Mouse (Mus musculus) spleen, adult 18-20 months (tissue): ENCODE results near the gene Baz1a.
"Not testable (repeated sequence)": the region's sequence is repeated elsewhere in the genome, so short reads cannot be mapped to it uniquely, and the experiment has no call there.

Source experiments
- DNase-seq, 2 experiments: peaks; one replicate each; pipeline ENCODE4 v3.0.0; 2022; ENCODE audit warnings: mixed read lengths in 2 of 2

The Baz1a gene

GRCm38 (mm10) chr12:55006071-55006470 lies 8.1 kb downstream of the Baz1a start:
- no peak for DNase-seq

DNA sequence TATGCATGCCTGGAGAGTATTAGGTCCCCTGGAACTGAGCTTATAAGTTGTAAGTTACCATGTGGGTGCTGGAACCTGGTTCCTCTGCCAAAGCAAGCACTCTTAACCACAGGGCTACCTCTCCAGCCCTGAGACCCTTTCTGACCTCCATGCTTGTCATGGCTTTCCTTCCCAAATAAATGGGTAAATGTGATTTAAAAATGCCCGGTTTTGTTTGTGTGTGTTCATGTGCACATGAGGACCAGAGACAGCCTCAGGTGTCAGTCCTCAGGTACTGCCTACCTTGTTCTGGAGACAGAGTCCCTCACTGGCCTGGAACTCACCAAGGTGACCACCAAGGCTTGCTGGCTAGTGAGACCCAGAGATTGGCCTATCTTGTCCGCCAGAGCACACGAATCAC lies 9.8 kb downstream of the Baz1a start:
- no peak for DNase-seq

GRCm38 (mm10) chr12:55003843-55004242 lies 10.3 kb downstream of the Baz1a start:
- no peak for DNase-seq

DNA sequence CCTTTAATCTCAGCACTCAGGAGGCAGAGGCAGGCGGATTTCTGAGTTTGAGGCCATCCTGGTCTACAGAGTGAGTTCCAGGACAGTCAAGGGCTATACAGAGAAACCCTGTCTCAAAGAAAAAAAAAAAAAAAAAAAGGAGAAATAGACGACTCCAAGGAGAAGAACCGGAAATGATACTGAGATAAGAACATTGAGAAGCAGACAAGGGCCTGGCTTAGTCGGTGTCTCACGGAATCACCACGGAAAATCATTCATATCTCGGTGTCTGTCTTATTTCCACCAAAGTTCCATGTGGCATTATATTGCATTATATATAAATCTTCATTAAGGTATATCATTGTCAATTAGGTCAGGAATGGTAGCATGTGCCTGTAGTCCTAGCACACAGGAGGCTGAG lies 11.6 kb downstream of the Baz1a start:
- not testable (repeated sequence) for DNase-seq

- DNase-seq, result peak; percentile 73 to 87
Observed at GRCm38 (mm10) chr12:54999016-54999690, 15.0 kb downstream of the Baz1a start.

- peak in 1 of 2 experiments; percentile 19 for DNase-seq
Observed at GRCm38 (mm10) chr12:54998411-54998810, 15.7 kb downstream of the Baz1a start.

DNA sequence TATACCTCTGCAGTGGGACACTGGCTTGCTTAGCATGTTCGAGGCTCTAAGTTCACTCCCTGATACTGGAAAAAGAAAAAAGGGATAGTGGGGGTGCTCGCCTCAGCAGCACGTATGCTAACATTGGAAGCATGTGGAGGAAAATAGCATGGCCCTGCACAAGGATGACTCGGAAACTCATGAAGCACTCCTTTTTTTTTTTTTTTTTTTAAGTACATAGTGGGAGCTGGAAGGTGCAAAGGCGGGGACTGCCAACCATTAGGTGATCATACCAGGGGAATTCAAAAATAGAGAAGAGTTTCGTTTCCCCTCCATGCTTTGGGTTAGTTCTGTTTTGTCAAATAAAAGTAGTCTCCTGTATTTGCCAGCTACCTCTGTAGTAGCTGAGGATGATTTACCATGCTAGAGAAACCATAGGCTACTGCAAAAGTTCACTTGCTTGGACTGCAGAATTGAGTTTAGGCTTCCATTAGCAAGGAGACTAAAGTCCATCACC lies 17.1 kb downstream of the Baz1a start:
- peak in 1 of 2 experiments; percentile 13 for DNase-seq

- DNase-seq, result no peak
Observed at GRCm38 (mm10) chr12:54995965-54996364, 18.2 kb downstream of the Baz1a start.

- no peak for DNase-seq
Observed at GRCm38 (mm10) chr12:54994418-54994817, 19.7 kb downstream of the Baz1a start.

DNA sequence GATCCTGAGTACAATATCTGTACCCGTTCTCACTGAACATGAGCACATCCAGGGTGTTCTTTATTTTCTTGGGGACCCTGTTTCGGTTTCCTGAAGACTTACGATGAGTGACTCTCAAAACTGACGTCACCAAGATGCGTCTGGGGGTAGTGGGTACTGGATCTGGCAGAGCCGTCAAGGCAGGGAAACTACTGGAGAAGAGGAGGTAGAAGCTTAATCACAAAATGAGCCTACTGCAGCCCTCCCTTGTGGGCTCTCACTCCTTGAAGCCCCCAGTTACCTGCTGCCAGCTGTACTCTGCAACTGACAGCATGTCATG lies 20.1 kb downstream of the Baz1a start:
- no peak for DNase-seq

DNA sequence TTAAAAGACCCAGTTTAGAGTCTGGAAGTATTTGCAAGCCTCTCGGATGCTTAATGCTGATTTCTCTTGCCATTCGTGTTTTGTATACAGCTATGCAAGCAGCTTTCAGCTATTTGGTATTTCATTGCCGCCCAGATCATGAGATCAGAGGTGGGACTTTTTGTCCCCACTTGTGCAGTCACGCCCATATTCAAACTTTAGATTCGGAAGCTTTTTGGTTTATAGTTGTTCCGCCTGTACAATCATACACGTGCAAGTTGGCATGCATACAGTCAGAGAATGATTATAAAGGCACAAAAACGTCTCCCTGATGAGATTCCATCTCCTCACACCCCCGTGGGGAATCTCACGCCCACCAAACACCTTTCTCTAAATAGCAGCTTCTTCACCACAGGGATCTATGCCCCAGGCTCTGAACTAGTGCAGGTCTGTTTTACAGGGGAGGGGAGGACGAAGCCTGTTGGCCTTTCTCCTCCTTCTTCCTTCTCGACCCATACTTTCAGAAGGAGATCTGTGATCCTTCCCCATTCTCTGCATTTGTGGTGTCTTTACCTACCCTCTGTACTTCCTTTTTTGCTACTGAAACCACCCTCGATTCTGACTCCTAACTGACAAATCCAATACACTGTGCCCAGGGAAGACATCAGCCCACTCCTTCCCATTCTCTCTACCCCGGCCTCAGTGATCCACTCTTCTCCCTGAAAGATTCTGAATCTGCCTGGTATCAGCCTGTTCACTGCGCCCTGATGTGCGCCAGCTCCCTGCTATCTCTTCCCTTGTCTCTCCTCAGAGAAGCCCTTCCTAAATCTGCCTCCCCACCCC lies 20.7 kb downstream of the Baz1a start:
- peak in 1 of 2 experiments; percentile 22 for DNase-seq

GRCm38 (mm10) chr12:54992814-54993213 lies 21.3 kb downstream of the Baz1a start:
- no peak for DNase-seq

DNA sequence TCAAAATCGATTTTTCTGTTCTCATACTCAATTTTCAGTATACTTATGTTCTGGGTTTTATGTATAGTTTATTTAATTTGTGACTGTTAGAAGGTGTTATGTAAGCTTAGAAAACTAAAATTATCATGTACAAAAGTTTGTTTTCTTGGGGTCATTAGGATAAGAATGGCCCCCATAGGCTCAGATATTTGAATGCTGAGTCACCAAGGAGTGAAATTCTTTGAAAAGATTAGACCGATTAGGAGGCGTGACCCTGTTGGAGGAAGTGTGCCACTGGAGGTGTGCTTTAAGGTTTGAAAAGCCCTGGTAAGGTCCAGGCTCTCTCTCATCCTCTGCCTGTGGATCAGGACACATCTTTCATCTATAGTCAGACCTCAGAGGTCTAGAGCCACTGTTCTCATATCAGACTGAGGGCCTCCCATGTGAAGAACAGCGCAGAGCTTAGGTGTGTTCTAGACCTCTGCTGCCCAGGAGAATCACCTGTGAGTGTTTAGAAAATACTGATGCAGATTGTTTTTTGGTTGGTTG lies 25.8 kb downstream of the Baz1a start:
- DNase-seq, result no peak

- no peak for DNase-seq
Observed at GRCm38 (mm10) chr12:54987156-54987555, 27.0 kb downstream of the Baz1a start.

DNA sequence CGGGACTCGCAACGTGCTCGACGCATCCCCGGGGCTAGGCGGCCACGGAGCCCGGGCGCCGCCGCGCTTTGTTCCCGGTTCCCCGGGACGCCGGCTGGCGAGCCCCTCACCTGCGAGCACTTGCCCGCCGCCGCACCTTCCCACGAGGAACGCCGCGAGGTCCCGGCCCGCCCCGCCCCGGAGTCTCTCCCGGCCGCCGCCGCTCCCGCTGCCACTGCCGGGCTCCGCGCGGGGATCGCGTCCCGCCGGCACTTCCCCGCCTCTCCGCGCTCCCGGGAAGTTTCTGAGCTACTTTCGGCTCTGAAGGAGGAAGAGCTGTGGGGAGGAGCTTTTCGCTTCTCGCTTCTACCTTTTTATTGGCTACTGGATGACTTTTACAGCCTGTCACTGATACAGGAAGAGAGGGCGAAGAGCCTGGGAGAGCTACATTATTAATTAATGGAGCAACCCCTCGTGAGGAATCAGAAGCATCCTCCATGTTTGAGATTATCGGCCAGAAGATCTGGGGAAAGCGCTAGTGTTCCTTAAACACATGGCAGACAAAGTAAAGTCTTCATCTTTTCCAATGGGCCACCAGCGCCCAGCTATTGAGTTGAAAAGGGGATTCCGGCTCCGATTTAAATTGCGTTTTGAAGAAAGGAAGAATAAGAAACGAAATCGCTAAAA lies 28.0 kb downstream of the Baz1a start, which contains the start of gene Gm20403:
TSS of gene Gm20403 (minus strand) at position 478 of the 666 bp plus-strand sequence.
- DNase-seq, result peak; percentile 54 to 65

DNA sequence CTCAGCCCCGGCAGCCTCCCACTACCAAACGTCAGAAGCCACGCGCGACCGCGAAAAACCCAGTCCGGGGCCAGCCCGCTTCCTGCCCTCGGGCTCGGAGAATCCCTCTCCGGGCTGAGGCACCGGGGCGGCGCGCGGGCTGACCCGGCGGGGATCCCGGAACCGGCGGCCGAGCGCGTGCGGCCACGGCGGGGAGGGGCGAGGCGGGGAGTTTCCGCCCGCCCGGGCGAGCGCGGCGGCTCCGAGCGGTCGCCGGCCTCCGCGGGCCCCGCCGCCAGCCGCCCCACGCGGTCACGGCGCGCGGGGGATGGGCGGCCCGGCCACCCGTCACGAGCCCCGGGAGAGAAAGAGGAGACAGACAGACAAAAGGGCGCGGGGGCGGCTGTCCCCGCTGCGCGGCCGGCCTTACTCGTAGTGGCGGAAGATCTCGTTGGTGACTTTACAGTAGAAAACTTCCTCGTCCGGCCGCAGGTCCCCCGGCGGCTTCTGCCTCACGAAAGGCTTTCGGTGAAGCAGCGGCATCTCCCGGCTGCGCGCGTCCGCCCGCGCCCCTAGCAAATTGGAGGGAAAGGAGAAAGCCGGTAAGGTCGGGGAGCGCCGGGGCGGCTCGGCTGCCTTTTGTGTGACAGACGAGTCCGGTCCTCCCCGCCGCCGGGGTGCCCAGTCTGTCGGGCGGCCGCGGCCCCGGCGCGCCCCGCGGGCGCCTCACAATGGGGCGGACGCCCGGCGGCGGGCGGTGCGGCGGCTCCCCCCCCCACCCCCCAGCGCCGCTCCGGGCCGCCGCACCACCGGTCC lies 28.7 kb downstream of the Baz1a start:
- peak; percentile 67 to 73 for DNase-seq

GRCm38 (mm10) chr12:54984701-54985256 lies 29.4 kb downstream of the Baz1a start:
- DNase-seq, result peak; percentile 75 to 82

DNA sequence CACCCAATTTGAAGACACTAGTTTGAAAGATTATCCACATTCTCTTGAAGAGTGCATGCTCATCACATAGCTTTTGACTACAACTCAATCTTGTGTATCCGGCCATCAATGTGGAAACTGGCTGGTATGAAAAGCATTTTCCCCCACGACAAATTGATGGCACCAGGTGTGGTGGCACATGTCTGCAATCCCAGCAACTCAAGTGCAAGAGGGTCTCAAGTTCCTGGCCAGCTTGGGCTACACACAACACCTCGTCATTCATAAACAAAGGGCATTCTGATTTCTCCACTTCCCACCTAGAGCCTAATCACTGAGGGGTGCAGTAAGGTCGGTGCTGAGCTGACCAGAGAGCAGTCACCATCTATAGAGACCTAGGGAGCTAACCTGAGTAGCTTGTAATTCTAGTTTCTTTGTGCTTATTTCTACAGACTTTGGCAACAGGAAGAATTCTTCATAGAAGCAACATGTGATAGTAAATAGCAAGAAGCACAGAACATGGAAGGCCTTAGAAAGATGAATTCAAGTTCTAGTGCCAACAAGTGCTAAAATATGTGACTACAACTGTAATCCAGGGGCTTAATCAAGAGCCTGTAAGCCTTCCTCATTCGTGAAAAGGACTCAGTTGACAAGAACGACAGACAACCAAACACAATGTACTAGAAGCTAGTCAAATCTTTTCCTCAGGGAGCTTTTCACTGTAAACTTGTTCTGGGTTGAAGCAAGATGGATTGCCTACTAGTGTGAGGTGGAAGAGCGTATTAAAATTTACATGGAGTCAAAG lies 31.0 kb downstream of the Baz1a start:
- DNase-seq, result no peak

GRCm38 (mm10) chr12:54981962-54982361 lies 32.2 kb downstream of the Baz1a start:
- DNase-seq, result no peak

GRCm38 (mm10) chr12:54980939-54981338 lies 33.2 kb downstream of the Baz1a start:
- DNase-seq, result no peak

- DNase-seq, result no peak
Observed at GRCm38 (mm10) chr12:54980532-54980931, 33.6 kb downstream of the Baz1a start.
